Mouse (Mus musculus): ENCODE results near the gene Kcne3. TPM values are rescaled to one million over a fixed set of nuclear protein-coding genes. Genes with fewer than 3 reads are reported as not detected.

Kcne3 gene
- total and polyA plus RNA-seq, 2 experiments from 2014 or later = not detected

DNA sequence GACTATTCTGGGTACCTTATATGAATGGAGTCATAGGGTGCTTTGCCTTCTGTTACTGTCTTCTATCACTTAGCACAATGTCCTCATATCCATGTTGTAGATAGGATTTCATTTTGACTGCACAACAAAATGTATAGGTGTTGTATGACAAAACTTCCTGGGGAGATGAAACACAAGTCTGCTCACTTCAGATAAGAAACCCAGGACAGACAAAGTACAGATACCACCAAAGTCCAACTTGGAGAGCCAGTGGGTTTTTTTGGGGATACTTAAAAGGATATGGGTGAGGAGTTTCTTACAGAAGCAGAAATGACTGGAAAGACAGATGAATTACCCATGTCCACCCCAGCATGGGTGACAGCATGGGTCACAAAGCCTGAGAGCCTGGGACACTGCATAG lies 57.4 kb downstream of the Kcne3 start:
- no peak overlapping the region for H3K4me3 ChIP-seq (ENCODE audit: low read depth, low read length)
- TF ChIP-seq CTCF (IDR thresholded peaks at IDR 0.05; ENCODE audit: low read depth) = no peak
- no peak overlapping the region for H3K4me2 ChIP-seq (ENCODE audit: low read depth)
- no peak overlapping the region for H3K27ac ChIP-seq (ENCODE audit: low read depth, low read length)
- H3K9me3 ChIP-seq (ENCODE audit: low read length) = no peaks in the 10 kb centered on the region
- DNase-seq (no peak), ATAC-seq (no peak)
- no peak overlapping the region for H3K9ac ChIP-seq
- no peaks in the 10 kb centered on the region for H3K4me1 ChIP-seq (ENCODE audit: insufficient read depth)
- H3K27me3 ChIP-seq (ENCODE audit: insufficient read depth, low read length) = no peaks in the 10 kb centered on the region
- no peaks in the 10 kb centered on the region for H3K36me3 ChIP-seq (ENCODE audit: insufficient read depth)

Other genes starting within 250 kb of the Kcne3 start
- gene Rnf169, start 196.1 kb upstream of the Kcne3 start, total RNA-seq (2014; rRNA removed) = 23.6 and 24.9 TPM in 2 replicates
- gene Rnf169, start 196.1 kb upstream of the Kcne3 start, polyA plus RNA-seq (2015; fragmentation: Nextera tagmentation; extraction: Ambion mirVana) = 2.6 and 4.3 TPM in 2 replicates
- gene Chrdl2, start 170.3 kb upstream of the Kcne3 start, total RNA-seq (2014; rRNA removed) = not detected in 2 replicates
- 0.15 and 0.67 TPM in 2 replicates for gene Chrdl2, start 170.3 kb upstream of the Kcne3 start, polyA plus RNA-seq (2015; fragmentation: Nextera tagmentation; extraction: Ambion mirVana)
- gene Pold3, start 54.9 kb upstream of the Kcne3 start, total RNA-seq (2014; rRNA removed) = 38.9 and 48.7 TPM in 2 replicates
- 31.7 and 40.1 TPM in 2 replicates for gene Pold3, start 54.9 kb upstream of the Kcne3 start, polyA plus RNA-seq (2015; fragmentation: Nextera tagmentation; extraction: Ambion mirVana)
- 15.9 and 19.2 TPM in 2 replicates for gene Lipt2, start 17.2 kb upstream of the Kcne3 start, total RNA-seq (2014; rRNA removed)
- gene Lipt2, start 17.2 kb upstream of the Kcne3 start, polyA plus RNA-seq (2015; fragmentation: Nextera tagmentation; extraction: Ambion mirVana) = 20.3 and 21.1 TPM in 2 replicates
- 128 and 135 TPM in 2 replicates for gene Pgm2l1, start 50.9 kb downstream of the Kcne3 start, total RNA-seq (2014; rRNA removed)
- 13.4 and 30.3 TPM in 2 replicates for gene Pgm2l1, start 50.9 kb downstream of the Kcne3 start, polyA plus RNA-seq (2015; fragmentation: Nextera tagmentation; extraction: Ambion mirVana)
- 3.1 and 7.3 TPM in 2 replicates for gene P4ha3, start 109.0 kb downstream of the Kcne3 start, total RNA-seq (2014; rRNA removed)
- 2.2 and 3.0 TPM in 2 replicates for gene P4ha3, start 109.0 kb downstream of the Kcne3 start, polyA plus RNA-seq (2015; fragmentation: Nextera tagmentation; extraction: Ambion mirVana)
- gene C2cd3, start 195.7 kb downstream of the Kcne3 start, total RNA-seq (2014; rRNA removed) = 20.1 and 21.8 TPM in 2 replicates
- gene C2cd3, start 195.7 kb downstream of the Kcne3 start, polyA plus RNA-seq (2015; fragmentation: Nextera tagmentation; extraction: Ambion mirVana) = 5.9 and 8.9 TPM in 2 replicates
- gene Ppme1, start 195.8 kb downstream of the Kcne3 start, total RNA-seq (2014; rRNA removed) = 114 and 122 TPM in 2 replicates
- gene Ppme1, start 195.8 kb downstream of the Kcne3 start, polyA plus RNA-seq (2015; fragmentation: Nextera tagmentation; extraction: Ambion mirVana) = 142 and 155 TPM in 2 replicates